15 mouse cellular contexts compared by ENCODE assay signal in genomic region chr1:132718225-132718624, GRCm38 (mm10). TPM values are rescaled to one million over a fixed set of nuclear protein-coding genes. Genes with fewer than 3 reads are reported as not detected.
DNase-seq lines count a peak whose midpoint lies in the region; ATAC-seq and TF ChIP-seq lines count a peak whose summit lies in the region.
"Had no signal": no experiment of that assay in that cellular context is flagged by ENCODE, and none has a peak within 500 bp of the region (broad histone marks: within the 10 kb centered on the region; RNA-seq: fewer than 3 reads in every experiment).

No protein-coding gene starts in this region.

- no peaks in the 10 kb centered on the region for H3K36me3 ChIP-seq in forebrain, postnatal 0 days (ENCODE audit: insufficient read depth)
- H3K36me3 ChIP-seq in midbrain, embryonic 10.5 days: no peaks in the 10 kb centered on the region
- no peaks in the 10 kb centered on the region for H3K36me3 ChIP-seq in neural tube, embryonic 15.5 days
- no peaks in the 10 kb centered on the region for H3K36me3 ChIP-seq in kidney, embryonic 16.5 days (ENCODE audit: insufficient read depth, low read length)
- H3K36me3 ChIP-seq in liver, embryonic 12.5 days: no peaks in the 10 kb centered on the region

- ATAC-seq in forebrain, postnatal 0 days: peak; percentile 63; the same call in 1 of the 2 replicates
- peak; percentile 63 for ATAC-seq in neural tube, embryonic 15.5 days (ENCODE audit: low FRiP score)
- ATAC-seq in kidney, embryonic 16.5 days (ENCODE audit: low FRiP score, low TSS enrichment): no peak
- ATAC-seq in liver, embryonic 12.5 days: no peak

- no peaks in the 10 kb centered on the region for H3K27me3 ChIP-seq in forebrain, postnatal 0 days (ENCODE audit: insufficient read depth, low read length)
- no peaks in the 10 kb centered on the region for H3K27me3 ChIP-seq in midbrain, embryonic 10.5 days (ENCODE audit: low read depth, poor library complexity, severe bottlenecking)
- H3K27me3 ChIP-seq in neural tube, embryonic 15.5 days (replicated peaks): no peaks in the 10 kb centered on the region
- no peaks in the 10 kb centered on the region for H3K27me3 ChIP-seq in kidney, embryonic 16.5 days (ENCODE audit: insufficient read depth, low read length)
- H3K27me3 ChIP-seq in liver, embryonic 12.5 days (replicated peaks): no peaks in the 10 kb centered on the region; the same call in 1 of the 2 replicates

- no peak overlapping the region for H3K4me2 ChIP-seq in forebrain, postnatal 0 days (ENCODE audit: low read depth)
- H3K4me2 ChIP-seq in neural tube, embryonic 15.5 days: peak overlapping the region; percentile 15; the same call in 1 of the 2 replicates
- H3K4me2 ChIP-seq in kidney, embryonic 16.5 days (replicated peaks; ENCODE audit: low read depth, low read length): no peak overlapping the region
- no peak overlapping the region for H3K4me2 ChIP-seq in liver, embryonic 12.5 days
- H3K4me2 ChIP-seq: heart, embryonic 11.5 days had no signal

- H3K27ac ChIP-seq in forebrain, postnatal 0 days (ENCODE audit: low read depth, low read length): 0 out of 2 replicates have a peak overlapping the region, but pooled peaks have one; percentile 35
- H3K27ac ChIP-seq in midbrain, embryonic 10.5 days (replicated peaks): 0 out of 2 replicates have a peak overlapping the region, but pooled peaks have one; percentile 38
- peak overlapping the region; percentile 37 for H3K27ac ChIP-seq in neural tube, embryonic 15.5 days (replicated peaks)
- H3K27ac ChIP-seq in kidney, embryonic 16.5 days (ENCODE audit: low read length): no peak overlapping the region
- H3K27ac ChIP-seq in liver, embryonic 12.5 days: no peak overlapping the region

- DNase-seq in left cerebral cortex, postnatal 25 days (ENCODE audit: low spot score in 2 of 2): peak; percentile 47 to 55
- no peak for DNase-seq in left cerebral cortex, postnatal 4 days
- DNase-seq in forebrain, postnatal 0 days: peak; percentile 64
- DNase-seq in midbrain, embryonic 10.5 days (ENCODE audit: low spot score): no peak
- DNase-seq in left cerebral cortex, postnatal 10 days (ENCODE audit: extremely low spot score in 1 of 2, low spot score in 2 of 2): no peak
- DNase-seq: adrenal gland, adult 2 months; cerebellum, postnatal 14 days; gastrocnemius, postnatal 10 days; heart, postnatal 36 days; kidney, adult 9 months had no signal

- no peaks in the 10 kb centered on the region for H3K9me3 ChIP-seq in forebrain, postnatal 0 days (ENCODE audit: low read length)
- H3K9me3 ChIP-seq in midbrain, embryonic 10.5 days (replicated peaks): no peaks in the 10 kb centered on the region
- H3K9me3 ChIP-seq in neural tube, embryonic 15.5 days (replicated peaks): no peaks in the 10 kb centered on the region
- no peaks in the 10 kb centered on the region for H3K9me3 ChIP-seq in kidney, embryonic 16.5 days (ENCODE audit: low read length)
- no peaks in the 10 kb centered on the region for H3K9me3 ChIP-seq in liver, embryonic 12.5 days (replicated peaks)

- WGBS in forebrain, postnatal 0 days: 41% methylated on average over 5 of the region's 5 CpGs
- WGBS in midbrain, embryonic 10.5 days: 53% methylated on average over 5 of the region's 5 CpGs
- WGBS in neural tube, embryonic 15.5 days: 28% methylated on average over 5 of the region's 5 CpGs
- WGBS in kidney, embryonic 16.5 days: 76% methylated on average over 5 of the region's 5 CpGs
- WGBS in liver, embryonic 12.5 days (ENCODE audit: insufficient replicate concordance): 60% methylated on average over 5 of the region's 5 CpGs

- H3K4me1 ChIP-seq in forebrain, postnatal 0 days (ENCODE audit: insufficient read depth): peaks cover 15% of the 10 kb centered on the region; the same call in 1 of the 2 replicates
- H3K4me1 ChIP-seq in midbrain, embryonic 10.5 days: peaks cover 49% of the 10 kb centered on the region
- H3K4me1 ChIP-seq in neural tube, embryonic 15.5 days: peaks cover 42% of the 10 kb centered on the region
- H3K4me1 ChIP-seq in kidney, embryonic 16.5 days (ENCODE audit: insufficient read depth, low read length): no peaks in the 10 kb centered on the region
- H3K4me1 ChIP-seq in liver, embryonic 12.5 days: no peaks in the 10 kb centered on the region

- no peak overlapping the region for H3K9ac ChIP-seq in forebrain, postnatal 0 days
- no peak overlapping the region for H3K9ac ChIP-seq in neural tube, embryonic 15.5 days (replicated peaks)
- no peak overlapping the region for H3K9ac ChIP-seq in kidney, embryonic 16.5 days (replicated peaks; ENCODE audit: low read length)
- H3K9ac ChIP-seq in liver, embryonic 12.5 days: no peak overlapping the region

- intact Hi-C loops in left cerebral cortex, postnatal 25 days (cut with DNase I): no loop called here
- intact Hi-C loops in left cerebral cortex, postnatal 4 days (cut with DNase I): no loop called here
- intact Hi-C loops in left cerebral cortex, postnatal 10 days (cut with DNase I): no loop called here

- no peak overlapping the region for H3K4me3 ChIP-seq in forebrain, postnatal 0 days (ENCODE audit: low read depth, low read length)
- no peak overlapping the region for H3K4me3 ChIP-seq in midbrain, embryonic 10.5 days
- H3K4me3 ChIP-seq in neural tube, embryonic 15.5 days (replicated peaks): no peak overlapping the region
- H3K4me3 ChIP-seq in kidney, embryonic 16.5 days (ENCODE audit: low read length): no peak overlapping the region
- no peak overlapping the region for H3K4me3 ChIP-seq in liver, embryonic 12.5 days

- TF ChIP-seq CTCF in forebrain, postnatal 0 days (IDR thresholded peaks at IDR 0.05; ENCODE audit: low read depth): no peak

RNA-seq across cellular contexts. Expression of gene Nfasc, which starts 23.4 kb away (rescaled TPM):
- total RNA-seq in left cerebral cortex, postnatal 25 days (2021): 100 to 1,000 TPM; 156 to 186 TPM
- total RNA-seq in left cerebral cortex, postnatal 4 days (2021): 100 to 1,000 TPM; 126 to 128 TPM
- total RNA-seq in forebrain, postnatal 0 days (2014; rRNA removed): 42.2 and 55.2 TPM in 2 replicates
- 21.4 and 32.7 TPM in 2 replicates for polyA plus RNA-seq in forebrain, postnatal 0 days (2015; fragmentation: Nextera tagmentation; extraction: Ambion mirVana)
- polyA plus RNA-seq in midbrain, embryonic 10.5 days (2016; fragmentation: Nextera tagmentation; extraction: Ambion mirVana): 14.5 and 19.7 TPM in 2 replicates
- polyA plus RNA-seq in neural tube, embryonic 15.5 days (2015; fragmentation: Nextera tagmentation; extraction: Ambion mirVana): 30.7 and 37.6 TPM in 2 replicates
- polyA plus RNA-seq in kidney, embryonic 16.5 days (2015; fragmentation: Nextera tagmentation; extraction: Ambion mirVana): 0.45 and 0.67 TPM in 2 replicates
- polyA plus RNA-seq in liver, embryonic 12.5 days (2016; fragmentation: Nextera tagmentation; extraction: Ambion mirVana): 0.12 and 0.26 TPM in 2 replicates
- 100 to 1,000 TPM; 125 to 134 TPM for total RNA-seq in left cerebral cortex, postnatal 10 days (2021)
- polyA plus RNA-seq: C2C12 had no signal

Comparison
In these comparisons a context has a peak if more than half of its experiments do, and no peak if none do; other contexts are left out.
1. DNase-seq: peak in left cerebral cortex, postnatal 25 days (2 of 2) and forebrain, postnatal 0 days (single experiment); none in left cerebral cortex, postnatal 4 days (single experiment), midbrain, embryonic 10.5 days (single experiment) and left cerebral cortex, postnatal 10 days (0 of 2).
2. ATAC-seq: peak in forebrain, postnatal 0 days (single experiment) and neural tube, embryonic 15.5 days (single experiment); none in kidney, embryonic 16.5 days (single experiment) and liver, embryonic 12.5 days (single experiment).
3. H3K27ac ChIP-seq: peak in forebrain, postnatal 0 days (single experiment), midbrain, embryonic 10.5 days (single experiment) and neural tube, embryonic 15.5 days (single experiment); none in kidney, embryonic 16.5 days (single experiment) and liver, embryonic 12.5 days (single experiment).